Mouse (Mus musculus) kidney, postnatal 0 days (tissue): ENCODE measurements around the gene Ghrl. TPM values are rescaled to one million over a fixed set of nuclear protein-coding genes. Genes with fewer than 3 reads are reported as not detected.
A peak's percentile ranks its signal among the peaks of the same experiment; 100 is the strongest.

Experiments used
- ATAC-seq: fragments of 200-750 bp; cut with Nextera tagmentation; replicated peaks from 2 replicates; pipeline ENCODE4 v1.8.0; 2017; ENCODE audit warnings: low read depth, moderate number of reproducible peaks, moderate TSS enrichment, moderate library complexity; ENCODE audit not compliant: low FRiP score
- DNase-seq: peaks from one replicate; pipeline ENCODE4 v3.0.0-alpha.2; 2016; ENCODE audit warnings: low spot score
- H3K27ac ChIP-seq: fragments of 300-500 bp; sonication (generic); 2 replicates; pipeline ENCODE4 v1.5.1; 2014; ENCODE audit warnings: mild to moderate bottlenecking
- H3K27me3 ChIP-seq: fragments of 300-500 bp; sonication (generic); 2 replicates; pipeline ENCODE4 v1.6.1; 2014; ENCODE audit warnings: low read length, mixed read lengths; ENCODE audit not compliant: insufficient read depth
- H3K36me3 ChIP-seq: fragments of 300-500 bp; sonication (generic); 2 replicates; pipeline ENCODE4 v1.6.1; 2014; ENCODE audit warnings: low read length, mixed read lengths; ENCODE audit not compliant: insufficient read depth
- H3K4me1 ChIP-seq: fragments of 300-500 bp; sonication (generic); replicated peaks from 2 replicates; pipeline ENCODE4 v1.6.1; 2014; ENCODE audit warnings: antibody characterized with exemption, low read length, mixed read lengths; ENCODE audit not compliant: insufficient read depth
- H3K4me2 ChIP-seq: fragments of 300-500 bp; sonication (generic); 2 replicates; pipeline ENCODE4 v1.6.1; 2014; ENCODE audit warnings: mild to moderate bottlenecking, low read length, moderate library complexity, mixed read lengths
- H3K4me3 ChIP-seq: fragments of 300-500 bp; sonication (generic); replicated peaks from 2 replicates; pipeline ENCODE4 v1.5.1; 2014; ENCODE audit warnings: low read depth, low read length
- H3K9ac ChIP-seq: fragments of 300-500 bp; sonication (generic); 2 replicates; pipeline ENCODE4 v1.6.1; 2014; ENCODE audit warnings: low read depth, low read length
- H3K9me3 ChIP-seq: fragments of 300-500 bp; sonication (generic); replicated peaks from 2 replicates; pipeline ENCODE4 v1.6.1; 2016; ENCODE audit warnings: low read length, inconsistent platforms, mixed read lengths
- CTCF ChIP-seq: IDR thresholded peaks from 2 replicates; pipeline ENCODE4 v1.5.1; 2016; ENCODE audit warnings: antibody characterized with exemption, low read depth, mild to moderate bottlenecking, moderate library complexity
- WGBS: fragments of 180-500 bp; shearing (Covaris S2); extraction: QIAGEN DNeasy Blood & Tissue Kit; methylation state at CpG from one replicate; pipeline ENCODE4 v1.1.7; 2014; 5-methylcytosine and 5-hydroxymethylcytosine counted together
- polyA plus RNA-seq: library from polyadenylated mRNA; unstranded; fragments of >200 nt; fragmentation: Nextera tagmentation; extraction: Ambion mirVana; gene quantifications from 2 replicates; pipeline ENCODE4 v1.2.1, GENCODE M21; 2015

The Ghrl gene
- polyA plus RNA-seq = not detected in 2 replicates

DNA sequence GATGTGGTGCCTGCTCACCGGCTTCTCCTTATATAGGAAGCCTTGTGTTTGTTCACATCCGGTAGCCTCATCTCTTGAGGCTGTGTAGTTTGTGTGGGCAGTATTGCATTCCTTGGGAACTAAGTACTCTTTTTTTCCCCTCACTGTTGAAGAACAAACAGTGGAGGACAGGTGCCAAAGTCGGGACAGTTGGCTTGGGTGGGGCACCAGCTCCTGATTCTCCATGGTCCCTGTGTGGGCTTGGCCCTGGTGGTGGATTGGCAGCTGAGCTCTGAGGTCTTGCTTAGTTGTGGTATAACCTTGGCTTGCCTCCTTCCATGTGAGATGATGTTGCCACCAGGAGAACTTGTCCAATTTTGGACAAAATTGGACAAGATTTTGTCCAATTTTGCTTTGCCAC lies at the start of gene Ghrl:
Gene Ghrl, minus strand, starts transcription at position 3 of the 400 bp plus-strand sequence.
- no peaks in the 10 kb centered on the region for H3K27me3 ChIP-seq
- no peak within 1 kb of the TSS for H3K27ac ChIP-seq
- H3K4me2 ChIP-seq = no peak within 1 kb of the TSS
- H3K36me3 ChIP-seq = peaks cover 15% of the 10 kb centered on the region; the same call in 1 of the 2 replicates
- H3K4me3 ChIP-seq = no peak within 1 kb of the TSS
- no peaks in the 10 kb centered on the region for H3K4me1 ChIP-seq
- no peaks in the 10 kb centered on the region for H3K9me3 ChIP-seq
- ATAC-seq (no peak), DNase-seq (no peak)
- no peak for TF ChIP-seq CTCF
- WGBS = 87% methylated on average over 3 of the region's 3 CpGs
- no peak within 1 kb of the TSS for H3K9ac ChIP-seq

DNA sequence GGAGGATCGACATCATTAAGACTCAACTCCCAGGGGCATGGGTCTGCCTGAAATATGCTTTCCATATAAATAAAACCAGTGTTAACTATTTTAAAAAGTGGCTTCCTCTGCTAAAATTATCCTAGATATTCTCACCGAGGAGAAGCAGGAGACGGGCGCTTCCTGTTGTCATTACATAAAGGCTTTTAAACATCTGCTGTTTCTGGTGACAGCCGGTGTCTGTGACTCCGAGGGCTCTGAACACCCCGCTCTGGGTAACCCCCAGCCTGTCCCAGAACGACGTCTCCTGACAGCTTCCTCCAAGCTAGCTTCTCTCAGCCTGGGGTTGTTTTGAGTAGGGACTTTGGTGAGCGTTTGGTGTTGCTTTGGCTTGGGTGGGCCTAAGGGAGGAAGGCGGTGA lies 49.1 kb upstream of the Ghrl start:
- Histone ChIP-seq H3K27me3 (no peaks in the 10 kb centered on the region), H3K36me3 (no peaks in the 10 kb centered on the region), H3K27ac (no peak overlapping the region), H3K4me3 (no peak overlapping the region), H3K4me1 (no peaks in the 10 kb centered on the region), H3K9me3 (no peaks in the 10 kb centered on the region), H3K9ac (no peak overlapping the region), H3K4me2 (no peak overlapping the region)
- 56% methylated on average over 11 of the region's 11 CpGs for WGBS
- ATAC-seq (no peak), DNase-seq (no peak)
- no peak for TF ChIP-seq CTCF

DNA sequence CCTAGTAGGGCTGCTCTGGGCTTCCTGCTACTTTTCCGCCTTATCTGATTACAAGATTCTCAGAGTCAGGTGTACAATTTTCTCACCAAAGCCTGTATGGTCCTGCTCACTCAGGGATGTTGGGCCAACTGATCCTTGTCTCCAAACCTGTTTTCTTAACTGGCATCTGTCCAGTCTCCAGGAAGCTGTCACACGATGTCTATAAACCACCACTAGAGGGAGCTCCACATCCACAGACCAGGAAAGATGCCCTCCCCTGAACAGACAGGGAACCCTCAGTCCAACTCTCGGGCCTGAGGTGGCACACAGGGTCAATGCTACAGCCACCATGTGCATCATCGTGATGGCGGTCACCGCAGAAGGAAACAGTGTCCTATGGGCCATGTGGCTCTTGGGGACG lies 42.0 kb upstream of the Ghrl start:
- H3K27me3 ChIP-seq = no peaks in the 10 kb centered on the region
- TF ChIP-seq CTCF = peak; percentile 99
- H3K9ac ChIP-seq = no peak overlapping the region
- H3K4me2 ChIP-seq = no peak overlapping the region
- ATAC-seq (peak; percentile 53), DNase-seq (peak; percentile 85)
- no peak overlapping the region for H3K27ac ChIP-seq
- H3K36me3 ChIP-seq = no peaks in the 10 kb centered on the region
- no peaks in the 10 kb centered on the region for H3K9me3 ChIP-seq
- H3K4me3 ChIP-seq = no peak overlapping the region
- no peaks in the 10 kb centered on the region for H3K4me1 ChIP-seq
- 28% methylated on average over 7 of the region's 7 CpGs for WGBS

DNA sequence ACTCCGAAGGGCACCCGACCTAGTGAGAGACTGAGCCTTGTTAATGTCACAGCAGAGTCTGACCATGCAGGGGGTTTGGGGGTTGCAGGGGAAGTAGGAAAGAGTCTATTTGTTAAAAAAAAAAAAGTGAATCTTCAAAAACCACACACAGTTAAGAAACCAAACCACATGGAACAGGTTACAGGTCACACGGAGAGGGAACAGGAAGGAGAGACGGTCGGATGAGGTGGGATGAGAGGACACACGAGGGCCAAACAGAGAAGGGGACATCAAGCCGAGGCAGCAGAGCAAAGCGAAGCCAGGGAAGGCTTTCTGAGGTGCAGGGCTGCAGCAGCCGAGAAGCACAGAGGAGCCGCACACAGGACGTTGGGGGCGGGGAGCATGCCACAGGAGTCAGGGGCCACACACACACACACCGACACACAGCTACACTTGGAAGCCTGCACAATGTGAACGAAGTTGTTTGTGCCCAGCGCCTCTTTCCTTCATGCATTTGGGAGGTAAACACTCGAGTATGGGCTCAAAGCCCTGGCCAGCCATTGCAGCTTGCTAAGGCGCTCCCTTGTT lies 29.5 kb upstream of the Ghrl start:
- no peak overlapping the region for H3K4me2 ChIP-seq
- ATAC-seq = no peak
- 63% methylated on average over 17 of the region's 17 CpGs for WGBS

DNA sequence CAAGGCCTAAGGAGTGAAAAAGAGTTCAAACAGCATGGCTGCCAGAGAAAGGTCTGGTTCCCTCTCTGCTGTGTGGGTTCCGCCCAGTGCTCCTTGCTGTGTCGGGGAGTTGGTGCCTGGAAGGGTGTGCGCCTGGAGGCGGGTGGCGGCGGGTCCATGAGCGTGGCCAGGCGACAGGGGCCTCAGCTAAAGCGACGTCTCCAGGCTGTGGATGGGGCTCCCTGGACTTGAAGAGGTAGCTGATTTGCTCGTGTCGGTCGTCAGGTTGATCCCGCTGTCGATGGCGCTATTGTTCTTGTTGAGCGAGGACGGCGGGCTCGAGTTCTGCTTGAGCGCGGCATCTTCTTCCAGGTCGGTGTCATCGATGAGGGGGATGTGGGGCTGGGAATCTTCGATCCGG lies 28.7 kb upstream of the Ghrl start:
- ATAC-seq = no peak
- Histone ChIP-seq H3K9me3 (no peaks in the 10 kb centered on the region), H3K4me2 (peak overlapping the region; percentile 31; the same call in 1 of the 2 replicates), H3K4me1 (no peaks in the 10 kb centered on the region), H3K36me3 (no peaks in the 10 kb centered on the region), H3K27me3 (no peaks in the 10 kb centered on the region), H3K4me3 (no peak overlapping the region), H3K27ac (no peak overlapping the region), H3K9ac (no peak overlapping the region)
- TF ChIP-seq CTCF = no peak
- 36% methylated on average over 26 of the region's 26 CpGs for WGBS
- DNase-seq = no peak

More for the DNA sequence above, 29.5 kb upstream of the Ghrl start:
- Histone ChIP-seq H3K4me1 (no peaks in the 10 kb centered on the region), H3K9me3 (no peaks in the 10 kb centered on the region), H3K36me3 (no peaks in the 10 kb centered on the region), H3K4me3 (no peak overlapping the region), H3K9ac (no peak overlapping the region), H3K27ac (no peak overlapping the region), H3K27me3 (no peaks in the 10 kb centered on the region)
- DNase-seq = no peak
- no peak for TF ChIP-seq CTCF

DNA sequence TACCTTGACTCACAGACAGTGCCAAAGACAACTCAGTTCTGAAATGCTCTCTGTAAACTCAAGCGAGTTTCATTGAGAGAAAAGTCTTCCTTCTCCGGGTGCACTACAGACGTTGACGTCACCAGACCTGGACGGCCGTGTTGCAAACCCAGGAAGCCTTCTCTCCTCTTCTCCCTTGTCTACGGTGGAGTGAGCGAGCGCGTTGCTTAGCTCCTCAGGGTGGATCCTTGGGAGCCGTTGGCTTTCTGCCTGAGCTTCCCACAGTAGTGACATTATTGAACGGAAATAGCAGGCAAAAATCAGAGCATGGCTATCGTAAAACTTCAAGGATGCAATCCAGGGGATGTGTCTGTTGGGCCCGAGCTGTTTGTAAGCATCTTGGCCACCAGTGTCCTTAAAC lies 27.6 kb upstream of the Ghrl start:
- H3K4me2 ChIP-seq = no peak overlapping the region
- H3K4me3 ChIP-seq = no peak overlapping the region
- ATAC-seq (no peak), DNase-seq (no peak)
- H3K27ac ChIP-seq = no peak overlapping the region
- 83% methylated on average over 14 of the region's 14 CpGs for WGBS
- H3K9me3 ChIP-seq = no peaks in the 10 kb centered on the region
- no peak overlapping the region for H3K9ac ChIP-seq
- TF ChIP-seq CTCF = no peak
- no peaks in the 10 kb centered on the region for H3K36me3 ChIP-seq
- no peaks in the 10 kb centered on the region for H3K27me3 ChIP-seq
- H3K4me1 ChIP-seq = no peaks in the 10 kb centered on the region

DNA sequence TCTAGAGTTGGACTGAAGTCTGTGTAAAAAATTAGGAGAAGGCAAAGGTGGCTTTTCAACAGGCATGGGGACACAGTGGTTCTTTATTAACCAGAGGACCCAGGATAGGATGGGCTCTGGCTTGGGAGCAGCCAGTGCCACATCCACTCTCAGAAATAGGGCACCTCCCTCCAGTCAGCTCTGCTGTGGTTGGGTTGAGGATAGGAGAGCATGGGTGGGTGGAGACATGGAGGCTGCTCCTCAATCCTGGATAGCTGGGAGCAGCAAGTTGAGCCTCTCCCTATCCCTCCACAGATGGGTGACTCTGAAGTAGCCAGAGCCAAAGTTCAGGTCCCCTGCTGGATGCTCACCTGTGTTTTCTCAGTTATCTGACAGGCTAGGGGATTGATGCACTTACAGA lies 25.4 kb upstream of the Ghrl start:
- no peak for TF ChIP-seq CTCF
- DNase-seq (no peak), ATAC-seq (no peak)
- Histone ChIP-seq H3K4me3 (no peak overlapping the region), H3K36me3 (no peaks in the 10 kb centered on the region), H3K27me3 (no peaks in the 10 kb centered on the region), H3K27ac (no peak overlapping the region), H3K9me3 (no peaks in the 10 kb centered on the region), H3K4me1 (no peaks in the 10 kb centered on the region), H3K4me2 (no peak overlapping the region), H3K9ac (no peak overlapping the region)
